Mouse (Mus musculus) WW6 (cell line): Measurements from ENCODE around the gene Stambpl1.

Source experiments
- DNase-seq: peaks from one replicate; pipeline ENCODE4 v3.0.0-alpha.2; 2013; ENCODE audit warnings: low read depth, low spot score

The Stambpl1 gene

DNA sequence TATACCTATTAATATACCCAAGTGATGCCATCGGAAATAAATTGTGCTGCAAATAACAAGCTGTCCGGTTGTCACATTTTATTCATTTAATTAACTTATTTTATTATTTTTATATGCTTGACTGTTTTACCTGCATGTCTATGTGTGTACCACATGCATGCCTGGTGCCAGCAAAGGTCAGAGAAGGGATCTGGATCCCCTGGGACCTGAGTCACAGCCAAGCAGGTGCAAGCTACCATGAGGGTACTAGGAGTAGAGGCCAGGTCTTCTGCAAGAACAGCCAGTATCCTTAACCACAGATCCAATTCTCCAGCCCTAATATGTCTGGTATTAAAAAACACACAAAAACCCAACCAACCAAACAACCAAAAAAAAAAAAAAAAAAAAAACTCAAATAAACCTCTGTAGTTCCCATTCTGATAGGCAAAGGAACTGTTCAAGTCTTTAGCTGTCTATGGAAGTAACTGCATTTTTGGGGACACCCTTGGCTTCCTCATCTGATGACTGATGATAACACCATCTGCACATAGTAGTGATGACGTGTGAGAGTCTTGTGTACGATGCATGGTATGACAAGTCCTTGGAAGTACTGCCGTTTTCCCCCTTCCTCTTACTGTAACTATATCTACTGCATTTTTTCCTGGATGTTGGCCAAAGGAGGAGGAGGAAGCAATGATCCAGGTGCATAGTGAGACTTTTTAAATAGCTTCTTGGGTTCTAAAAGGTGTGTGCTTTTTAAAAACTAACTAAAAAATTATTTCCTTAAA is 48.4 kb downstream of the Stambpl1 start:
- DNase-seq, result no peak

GRCm38 (mm10) chr19:34241247-34241915 is 49.4 kb downstream of the Stambpl1 start:
- no peak for DNase-seq

GRCm38 (mm10) chr19:34242925-34243324 is 50.9 kb downstream of the Stambpl1 start:
- no peak for DNase-seq

GRCm38 (mm10) chr19:34244056-34244455 is 52.0 kb downstream of the Stambpl1 start:
- peak; percentile 11 for DNase-seq

DNA sequence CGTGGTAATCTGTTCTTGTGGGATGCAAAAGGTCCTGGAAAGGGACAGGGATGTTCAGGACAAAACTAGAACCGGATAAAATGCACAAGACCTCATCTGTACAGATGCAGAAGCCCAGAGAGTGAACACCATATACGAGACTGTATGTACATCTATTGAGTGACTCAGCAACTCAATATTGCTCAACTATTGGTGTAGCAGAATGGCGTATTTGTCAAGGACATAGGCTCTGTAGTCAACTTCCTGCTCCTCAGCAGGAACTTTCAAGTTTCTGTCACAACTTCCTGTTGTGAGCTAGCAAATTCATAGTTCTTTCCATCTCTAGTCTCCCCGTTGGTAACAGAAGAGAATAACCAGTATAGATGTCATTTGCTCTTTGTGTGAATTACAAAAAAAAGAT is 56.5 kb downstream of the Stambpl1 start:
- no peak for DNase-seq

- DNase-seq, result no peak
Measured at GRCm38 (mm10) chr19:34250621-34251020, 58.6 kb downstream of the Stambpl1 start.

DNA sequence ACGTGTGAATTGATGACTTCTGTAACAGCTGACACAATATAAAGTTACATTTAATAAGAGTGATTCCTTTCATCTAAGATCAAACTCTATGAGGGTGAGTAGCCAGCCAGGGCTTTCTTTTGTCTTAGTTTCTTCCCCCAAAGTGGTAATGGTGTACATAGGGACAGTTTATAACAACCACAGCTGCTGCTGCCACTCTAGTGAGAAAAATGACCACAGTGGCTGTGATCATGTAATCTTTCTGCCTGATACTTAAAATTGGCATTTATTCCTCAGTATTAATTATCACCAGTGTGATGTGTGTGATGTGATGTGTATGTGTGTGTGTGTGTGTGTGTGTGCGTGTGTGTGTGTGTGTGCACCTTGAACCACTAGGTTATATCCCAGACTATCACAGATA is 59.9 kb downstream of the Stambpl1 start:
- no peak for DNase-seq

DNA sequence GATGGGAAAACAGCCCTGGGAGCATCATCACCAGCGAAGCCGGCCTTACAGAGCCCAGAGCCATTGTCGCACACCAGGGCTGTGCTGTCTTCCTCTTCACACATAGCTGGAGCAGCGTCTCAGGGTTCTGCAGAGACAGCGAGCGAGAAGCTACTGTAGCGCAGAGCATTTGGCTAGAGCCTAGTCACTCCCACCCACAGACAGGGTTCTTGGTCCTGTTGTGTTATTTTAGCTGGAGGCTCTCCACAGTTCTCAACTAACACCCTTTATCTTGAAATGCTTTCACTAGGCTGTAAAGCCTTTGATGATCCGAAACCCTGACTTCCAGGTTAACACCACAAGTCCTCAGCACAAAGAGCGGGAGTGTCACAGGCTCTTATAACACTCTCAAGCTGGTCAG is 60.4 kb downstream of the Stambpl1 start:
- DNase-seq, result no peak

DNA sequence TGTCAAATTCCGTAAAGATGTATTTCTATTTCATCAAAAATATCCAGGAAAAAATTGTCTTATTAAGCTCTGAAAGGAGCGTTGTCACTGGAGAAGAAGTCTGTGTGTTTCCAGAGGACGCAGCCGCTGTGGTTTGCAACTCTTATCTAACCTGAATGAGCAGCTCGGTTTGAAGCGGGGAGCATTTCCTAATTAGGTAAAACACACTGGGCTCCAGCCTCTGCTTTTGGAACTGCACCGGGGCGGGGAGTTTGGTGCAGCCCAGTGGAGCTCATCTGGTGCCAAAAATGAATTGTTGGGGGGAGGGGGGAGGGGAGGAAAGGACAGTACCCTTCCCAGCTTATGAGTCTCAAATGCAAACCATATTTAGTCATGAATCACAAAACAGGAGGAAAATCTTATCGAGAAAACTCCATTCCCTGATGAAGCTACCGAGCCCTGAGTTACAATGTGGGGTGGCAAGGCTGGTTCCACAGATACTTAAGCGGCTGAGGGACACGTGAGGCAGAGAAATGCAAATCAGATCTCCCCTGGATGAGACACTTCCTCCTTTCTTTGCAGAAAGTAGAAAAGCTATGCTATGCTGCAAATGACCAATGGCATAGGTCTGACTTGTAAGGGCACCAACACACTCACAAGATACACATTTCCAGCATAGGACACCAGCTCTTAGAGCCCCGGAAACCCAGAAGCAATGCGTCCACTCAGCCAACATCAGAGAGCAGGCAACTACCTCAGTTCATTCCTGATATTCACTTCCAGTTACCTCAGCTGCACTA is 62.3 kb downstream of the Stambpl1 start:
- DNase-seq, result no peak

DNA sequence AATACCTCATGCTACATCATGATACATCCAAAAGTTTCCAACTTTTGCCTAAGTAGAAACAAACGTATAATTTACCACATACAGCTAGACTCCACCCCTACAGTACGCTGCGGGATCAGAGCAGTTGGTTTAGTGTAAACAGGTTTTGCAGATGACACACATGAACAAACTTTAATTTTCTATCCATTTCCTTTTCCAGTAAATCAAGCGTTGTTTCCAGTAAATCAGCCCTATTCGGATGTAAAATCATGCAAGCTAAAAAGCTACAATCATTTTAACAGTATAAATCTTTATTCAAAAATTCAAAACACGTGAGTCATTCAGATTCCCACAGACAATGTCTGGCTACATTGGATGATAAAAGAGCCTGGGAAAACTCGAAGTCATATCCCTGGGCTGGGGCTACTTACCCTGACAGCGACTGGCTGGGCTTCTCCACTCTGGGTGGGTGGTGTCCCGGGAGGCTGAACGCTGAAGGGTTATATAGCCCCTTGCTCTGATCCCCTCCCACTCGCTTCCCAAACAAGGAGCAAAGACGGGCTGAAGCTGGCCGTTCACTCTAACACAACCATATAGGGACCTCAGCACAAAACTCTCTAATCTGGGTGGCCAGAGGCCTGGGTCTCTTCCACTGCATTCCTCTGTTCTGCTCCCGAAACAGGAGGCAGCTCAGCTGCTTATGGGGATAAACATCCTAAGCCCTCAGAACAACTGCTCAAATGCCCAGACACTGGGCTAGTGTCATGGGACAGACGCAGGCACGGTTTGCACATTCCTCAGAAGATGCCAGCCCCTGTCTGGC is 63.1 kb downstream of the Stambpl1 start, which contains the start of gene Acta2:
Gene Acta2, minus strand, starts transcription at position 711 of the 802 bp plus-strand sequence.
- no peak for DNase-seq

- no peak for DNase-seq
Measured at GRCm38 (mm10) chr19:34256149-34256548, 64.1 kb downstream of the Stambpl1 start.

DNA sequence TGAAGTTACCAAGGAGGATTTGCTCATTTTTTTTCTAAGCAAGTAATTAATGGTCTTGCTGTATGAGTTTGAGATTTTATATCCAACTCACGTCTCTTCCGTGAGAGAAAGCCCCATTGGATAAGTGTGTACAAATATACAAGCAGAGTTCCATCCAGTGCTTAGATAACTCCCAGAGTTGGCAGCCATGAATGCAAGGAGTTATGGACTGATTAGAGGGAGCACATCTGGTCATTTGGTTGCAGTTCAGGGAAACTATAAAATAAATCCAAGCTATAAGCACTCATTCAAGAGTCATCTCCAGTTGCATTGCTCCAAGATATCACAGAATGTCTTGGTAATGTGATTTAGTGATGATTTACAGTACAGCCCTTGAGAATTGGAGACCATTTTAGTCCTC is 64.9 kb downstream of the Stambpl1 start:
- DNase-seq, result no peak

DNA sequence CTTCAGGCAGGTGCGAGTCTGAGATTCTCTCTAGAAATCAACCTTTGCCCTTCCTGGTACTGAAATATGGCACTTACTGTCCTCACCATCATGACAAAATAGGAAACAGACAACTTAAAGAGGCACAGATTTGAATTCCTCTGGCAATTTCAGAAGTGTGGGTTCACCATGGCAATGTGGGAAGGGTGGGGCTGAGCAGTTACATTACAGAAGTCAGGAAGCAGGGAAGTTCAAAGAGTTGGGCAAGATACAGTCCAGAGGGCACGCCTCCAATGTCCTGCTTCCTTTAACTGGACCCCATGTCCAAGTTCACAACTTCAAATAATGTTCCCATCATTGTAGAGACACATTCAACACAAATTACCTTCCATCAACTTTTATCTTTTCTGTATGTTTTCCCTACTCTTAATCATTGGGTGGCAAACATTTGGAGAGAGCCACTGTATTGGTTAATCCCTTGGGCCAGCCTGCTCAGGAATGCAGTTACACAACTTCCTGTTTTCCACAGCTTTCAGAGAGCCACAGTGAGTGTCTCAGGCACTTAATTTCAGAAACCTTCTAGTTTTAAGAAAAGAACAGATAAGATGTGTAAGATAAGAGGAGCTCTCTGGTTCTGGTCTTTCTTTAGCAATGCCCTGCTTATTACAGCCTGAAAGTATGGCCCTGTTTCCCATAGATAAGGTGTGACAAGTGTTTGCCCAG is 70.4 kb downstream of the Stambpl1 start:
- DNase-seq, result no peak

GRCm38 (mm10) chr19:34265604-34266193 is 73.7 kb downstream of the Stambpl1 start:
- DNase-seq, result no peak

- no peak for DNase-seq
Measured at GRCm38 (mm10) chr19:34268991-34269390, 77.0 kb downstream of the Stambpl1 start.

GRCm38 (mm10) chr19:34270106-34270726 is 78.2 kb downstream of the Stambpl1 start:
- no peak for DNase-seq

GRCm38 (mm10) chr19:34270824-34271464 is 78.9 kb downstream of the Stambpl1 start:
- no peak for DNase-seq

GRCm38 (mm10) chr19:34273073-34273472 is 81.0 kb downstream of the Stambpl1 start:
- DNase-seq, result no peak

DNA sequence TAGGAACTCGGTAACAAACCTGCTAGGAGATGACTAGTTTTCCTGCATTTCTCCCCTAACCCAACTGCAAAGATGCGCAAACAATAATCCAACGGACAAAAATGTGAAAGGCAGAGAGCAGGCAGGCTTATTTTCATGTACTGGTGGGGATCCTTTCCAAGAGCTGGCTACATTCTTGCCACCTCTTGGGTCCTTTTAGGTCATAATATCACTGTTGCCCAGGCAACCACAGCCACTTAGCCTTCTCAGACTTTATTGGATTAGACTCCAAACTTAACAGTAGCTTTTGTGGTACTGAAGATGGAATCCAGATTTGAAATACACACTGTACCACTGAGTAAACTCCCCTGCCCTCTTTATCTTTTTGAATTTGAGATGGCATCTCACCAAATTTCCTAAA is 86.0 kb downstream of the Stambpl1 start:
- DNase-seq, result no peak

DNA sequence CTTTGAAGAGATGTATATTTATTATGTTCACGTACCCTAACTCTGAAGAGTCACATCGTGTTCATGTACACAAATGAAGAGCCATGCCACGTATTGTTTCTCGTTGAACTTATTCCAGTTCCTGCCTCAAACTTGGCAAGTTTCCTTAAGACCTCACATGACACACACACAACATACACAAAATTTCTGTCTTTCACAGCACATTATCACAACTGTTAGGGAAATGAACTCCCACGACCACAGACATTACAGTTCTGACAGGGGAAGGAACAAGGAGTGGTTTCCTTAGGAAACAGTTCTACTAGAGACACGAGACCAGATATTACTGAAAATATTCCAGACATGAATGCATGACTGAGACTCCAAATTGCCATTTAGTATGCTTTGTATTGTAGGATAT is 91.6 kb downstream of the Stambpl1 start:
- DNase-seq, result no peak
